Mouse (Mus musculus) liver, embryonic 11.5 days (tissue): ENCODE measurements around the gene Thoc6. TPM values are rescaled to one million over a fixed set of nuclear protein-coding genes. Genes with fewer than 3 reads are reported as not detected.

Experiments
- ATAC-seq: fragments of 200-750 bp; cut with Nextera tagmentation; replicated peaks from 2 replicates; pipeline ENCODE4 v1.8.0; 2017; ENCODE audit warnings: moderate number of reproducible peaks, mild to moderate bottlenecking, moderate TSS enrichment, moderate library complexity; ENCODE audit not compliant: low FRiP score
- DNase-seq: peaks from one replicate; pipeline ENCODE4 v3.0.0-alpha.2; 2017; ENCODE audit warnings: low spot score
- H3K27ac ChIP-seq: fragments of 300-500 bp; sonication (generic); 2 replicates; pipeline ENCODE4 v1.5.1; 2014; ENCODE audit warnings: mild to moderate bottlenecking, low read depth, low read length, control low read depth
- H3K27me3 ChIP-seq: fragments of 300-500 bp; sonication (generic); replicated peaks from 2 replicates; pipeline ENCODE4 v1.6.1; 2014; ENCODE audit warnings: low read length, mixed read lengths; ENCODE audit not compliant: control insufficient read depth, insufficient read depth
- H3K36me3 ChIP-seq: fragments of 300-500 bp; sonication (generic); 2 replicates; pipeline ENCODE4 v1.6.1; 2014; ENCODE audit warnings: mild to moderate bottlenecking, low read length, moderate library complexity, mixed read lengths; ENCODE audit not compliant: control insufficient read depth, insufficient read depth
- H3K4me1 ChIP-seq: fragments of 300-500 bp; sonication (generic); replicated peaks from 2 replicates; pipeline ENCODE4 v1.6.1; 2014; ENCODE audit warnings: low read length, mixed read lengths; ENCODE audit not compliant: control insufficient read depth, insufficient read depth
- H3K4me2 ChIP-seq: fragments of 300-500 bp; sonication (generic); 2 replicates; pipeline ENCODE4 v1.6.1; 2014; ENCODE audit warnings: mild to moderate bottlenecking, control low read depth, moderate library complexity
- H3K4me3 ChIP-seq: fragments of 300-500 bp; sonication (generic); 2 replicates; pipeline ENCODE4 v1.5.1; 2014; ENCODE audit warnings: low read depth, low read length, control low read depth
- H3K9ac ChIP-seq: fragments of 300-500 bp; sonication (generic); 2 replicates; pipeline ENCODE4 v1.6.1; 2014; ENCODE audit warnings: low read depth, low read length, control low read depth
- H3K9me3 ChIP-seq: fragments of 300-500 bp; sonication (generic); 2 replicates; pipeline ENCODE4 v1.6.1; 2016; ENCODE audit warnings: low read length, inconsistent platforms, mixed read lengths; ENCODE audit not compliant: control insufficient read depth
- WGBS: fragments of 180-500 bp; shearing (Covaris S2); extraction: QIAGEN DNeasy Blood & Tissue Kit; methylation state at CpG from one replicate; pipeline ENCODE4 v1.1.7; 2014; 5-methylcytosine and 5-hydroxymethylcytosine counted together
- polyA plus RNA-seq: library from polyadenylated mRNA; unstranded; fragments of >200 nt; fragmentation: Nextera tagmentation; extraction: Ambion mirVana; gene quantifications from 2 replicates; pipeline ENCODE4 v1.2.1, GENCODE M21; 2014

Gene Thoc6
- polyA plus RNA-seq, 1 experiment from 2014 or later: 48.9 TPM

- no peaks in the 10 kb centered on the region for H3K36me3 ChIP-seq
- WGBS: 7% methylated on average over 27 of the region's 27 CpGs
- H3K9ac ChIP-seq: no peak within 1 kb of the TSS
- H3K4me1 ChIP-seq: 0 out of 2 replicates have a peak, but pooled peaks cover 4% of the 10 kb centered on the region
- H3K9me3 ChIP-seq: no peaks in the 10 kb centered on the region
- peak within 1 kb of the TSS; percentile 26; the same call in 1 of the 2 replicates for H3K4me3 ChIP-seq
- peaks cover 33% of the 10 kb centered on the region for H3K27me3 ChIP-seq
- DNase-seq: no peak
- no peak within 1 kb of the TSS for H3K27ac ChIP-seq
- peak within 1 kb of the TSS; percentile 47 for H3K4me2 ChIP-seq
- no peak for ATAC-seq
These were observed 13.4 kb downstream of the Thoc6 start, which contains the start of gene Bicdl2 for GRCm38 (mm10) chr17:23660117-23660875. Gene Bicdl2 (plus strand): TSS chr17:23660506.

GRCm38 (mm10) chr17:23658450-23658849, 15.2 kb downstream of the Thoc6 start:
- Histone ChIP-seq H3K9me3 (no peaks in the 10 kb centered on the region), H3K4me2 (no peak overlapping the region), H3K36me3 (no peaks in the 10 kb centered on the region), H3K4me1 (0 out of 2 replicates have a peak, but pooled peaks cover 4% of the 10 kb centered on the region), H3K27me3 (peaks cover 33% of the 10 kb centered on the region), H3K27ac (no peak overlapping the region), H3K9ac (no peak overlapping the region), H3K4me3 (no peak overlapping the region)
- WGBS: 74% methylated on average over 3 of the region's 3 CpGs
- DNase-seq (no peak), ATAC-seq (no peak)

- no peaks in the 10 kb centered on the region for H3K9me3 ChIP-seq
- peaks cover 10% of the 10 kb centered on the region; the same call in 1 of the 2 replicates for H3K27me3 ChIP-seq
- WGBS: 56% methylated on average over 2 of the region's 2 CpGs
- H3K4me2 ChIP-seq: no peak overlapping the region
- no peak overlapping the region for H3K9ac ChIP-seq
- no peaks in the 10 kb centered on the region for H3K4me1 ChIP-seq
- H3K36me3 ChIP-seq: no peaks in the 10 kb centered on the region
- DNase-seq (no peak), ATAC-seq (no peak)
- H3K4me3 ChIP-seq: no peak overlapping the region
- no peak overlapping the region for H3K27ac ChIP-seq
These were observed 19.3 kb downstream of the Thoc6 start for GRCm38 (mm10) chr17:23654410-23654809.

GRCm38 (mm10) chr17:23654001-23654400, 19.7 kb downstream of the Thoc6 start:
- no peak overlapping the region for H3K9ac ChIP-seq
- H3K4me3 ChIP-seq: no peak overlapping the region
- H3K9me3 ChIP-seq: no peaks in the 10 kb centered on the region
- no peak for ATAC-seq
- H3K27me3 ChIP-seq: peaks cover 10% of the 10 kb centered on the region; the same call in 1 of the 2 replicates
- 50% methylated on average over 6 of the region's 6 CpGs for WGBS
- H3K27ac ChIP-seq: no peak overlapping the region
- H3K36me3 ChIP-seq: no peaks in the 10 kb centered on the region
- H3K4me2 ChIP-seq: no peak overlapping the region
- no peaks in the 10 kb centered on the region for H3K4me1 ChIP-seq
- DNase-seq: no peak

GRCm38 (mm10) chr17:23653324-23653723, 20.4 kb downstream of the Thoc6 start:
- no peak for ATAC-seq
- Histone ChIP-seq H3K4me1 (no peaks in the 10 kb centered on the region), H3K27ac (no peak overlapping the region), H3K36me3 (no peaks in the 10 kb centered on the region), H3K4me3 (no peak overlapping the region), H3K4me2 (no peak overlapping the region), H3K27me3 (peaks cover 10% of the 10 kb centered on the region; the same call in 1 of the 2 replicates), H3K9ac (no peak overlapping the region), H3K9me3 (no peaks in the 10 kb centered on the region)
- WGBS: 69% methylated on average over 1 of the region's 2 CpGs
- DNase-seq: no peak

- Histone ChIP-seq H3K4me2 (no peak overlapping the region), H3K27ac (no peak overlapping the region), H3K4me1 (no peaks in the 10 kb centered on the region), H3K9me3 (no peaks in the 10 kb centered on the region), H3K27me3 (peaks cover 17% of the 10 kb centered on the region), H3K36me3 (no peaks in the 10 kb centered on the region), H3K4me3 (no peak overlapping the region), H3K9ac (no peak overlapping the region)
- DNase-seq (no peak), ATAC-seq (no peak)
- WGBS: 67% methylated on average over 6 of the region's 6 CpGs
These were observed 22.3 kb downstream of the Thoc6 start for GRCm38 (mm10) chr17:23651363-23651762.

- Histone ChIP-seq H3K36me3 (no peaks in the 10 kb centered on the region), H3K27ac (no peak overlapping the region), H3K4me1 (no peaks in the 10 kb centered on the region), H3K27me3 (peaks cover 39% of the 10 kb centered on the region), H3K4me2 (no peak overlapping the region), H3K9ac (no peak overlapping the region), H3K4me3 (no peak overlapping the region), H3K9me3 (no peaks in the 10 kb centered on the region)
- ATAC-seq (no peak), DNase-seq (no peak)
- 43% methylated on average over 10 of the region's 10 CpGs for WGBS
These were observed 27.8 kb downstream of the Thoc6 start for GRCm38 (mm10) chr17:23645894-23646293.

GRCm38 (mm10) chr17:23644613-23645495, 28.8 kb downstream of the Thoc6 start, which contains the start of gene Mmp25:
Gene Mmp25 (minus strand): TSS chr17:23645277.
- DNase-seq: no peak
- no peaks in the 10 kb centered on the region for H3K4me1 ChIP-seq
- H3K9me3 ChIP-seq: no peaks in the 10 kb centered on the region
- H3K27me3 ChIP-seq: peaks cover 39% of the 10 kb centered on the region
- H3K27ac ChIP-seq: no peak within 1 kb of the TSS
- H3K4me3 ChIP-seq: peak within 1 kb of the TSS; percentile 42
- no peak within 1 kb of the TSS for H3K9ac ChIP-seq
- WGBS: 2% methylated on average over 58 of the region's 58 CpGs
- H3K36me3 ChIP-seq: no peaks in the 10 kb centered on the region
- H3K4me2 ChIP-seq: peak within 1 kb of the TSS; percentile 70
- 0 out of 2 replicates have a peak, but pooled peaks have one; percentile 36 for ATAC-seq
